Mouse (Mus musculus) monocyte, adult 5-6 weeks (primary cell): ENCODE data around the gene Tmbim7. TPM values are rescaled to one million over a fixed set of nuclear protein-coding genes. Genes with fewer than 3 reads are reported as not detected.
"Not testable (repeated sequence)": the region's sequence is repeated elsewhere in the genome, so short reads cannot be mapped to it uniquely, and the experiment has no call there.

Experiments
- ATAC-seq: fragments of 153-309, 156-312 bp; replicated peaks from 2 replicates; pipeline ENCODE4 v1.8.0; 2017; ENCODE audit warnings: mild to moderate bottlenecking; ENCODE audit not compliant: low TSS enrichment, insufficient number of reproducible peaks, severe bottlenecking, poor library complexity, low FRiP score
- total RNA-seq: library from RNA; stranded (forward); fragments of 200-1000, 200-491, 200-594 nt; gene quantifications from 3 replicates; pipeline ENCODE4 v1.2.3, GENCODE M21; 2017

The Tmbim7 gene
- total RNA-seq, 1 experiment from 2014 or later: not detected

- ATAC-seq: not testable (repeated sequence)
Measured at GRCm38 (mm10) chr5:3652903-3653575, 2.1 kb downstream of the Tmbim7 start.

GRCm38 (mm10) chr5:3653801-3654200 is 2.8 kb downstream of the Tmbim7 start:
- ATAC-seq: no peak

- no peak for ATAC-seq
Measured at GRCm38 (mm10) chr5:3657085-3657484, 6.1 kb downstream of the Tmbim7 start, which contains the start of gene Gatad1. Gene Gatad1, minus strand, starts transcription at chr5:3657185.

GRCm38 (mm10) chr5:3665225-3665624 is 14.2 kb downstream of the Tmbim7 start:
- ATAC-seq: no peak

GRCm38 (mm10) chr5:3666585-3666984 is 15.6 kb downstream of the Tmbim7 start:
- no peak for ATAC-seq

GRCm38 (mm10) chr5:3669938-3670554 is 19.1 kb downstream of the Tmbim7 start:
- ATAC-seq: no peak

- ATAC-seq: no peak
Measured at GRCm38 (mm10) chr5:3688298-3688697, 37.3 kb downstream of the Tmbim7 start.

- ATAC-seq: no peak
Measured at GRCm38 (mm10) chr5:3691283-3691682, 40.3 kb downstream of the Tmbim7 start.

- ATAC-seq: no peak
Measured at GRCm38 (mm10) chr5:3692956-3693355, 42.0 kb downstream of the Tmbim7 start.

GRCm38 (mm10) chr5:3695191-3695590 is 44.2 kb downstream of the Tmbim7 start:
- no peak for ATAC-seq

- ATAC-seq: no peak
Measured at GRCm38 (mm10) chr5:3696031-3696430, 45.0 kb downstream of the Tmbim7 start.

- no peak for ATAC-seq
Measured at GRCm38 (mm10) chr5:3700025-3700424, 49.0 kb downstream of the Tmbim7 start.

GRCm38 (mm10) chr5:3702180-3702579 is 51.2 kb downstream of the Tmbim7 start:
- no peak for ATAC-seq

GRCm38 (mm10) chr5:3715800-3716199 is 64.8 kb downstream of the Tmbim7 start:
- no peak for ATAC-seq

- ATAC-seq: no peak
Measured at GRCm38 (mm10) chr5:3719371-3719770, 68.4 kb downstream of the Tmbim7 start.

GRCm38 (mm10) chr5:3722873-3723272 is 71.9 kb downstream of the Tmbim7 start:
- ATAC-seq: no peak

- ATAC-seq: no peak
Measured at GRCm38 (mm10) chr5:3723415-3723814, 72.4 kb downstream of the Tmbim7 start.

GRCm38 (mm10) chr5:3725491-3725890 is 74.5 kb downstream of the Tmbim7 start:
- no peak for ATAC-seq

GRCm38 (mm10) chr5:3728820-3729219 is 77.8 kb downstream of the Tmbim7 start:
- no peak for ATAC-seq
